Mouse (Mus musculus) monocyte, adult 2 months (primary cell): Measurements from ENCODE around the gene Eef1a2.
"Not testable (repeated sequence)": the region's sequence is repeated elsewhere in the genome, so short reads cannot be mapped to it uniquely, and the experiment has no call there.

ENCODE experiments used
- DNase-seq, 2 experiments: peaks; one replicate each; pipeline ENCODE4 v3.0.0; 2022; ENCODE audit warnings: low spot score in 2 of 2, low read depth in 1 of 2

The Eef1a2 gene

DNA sequence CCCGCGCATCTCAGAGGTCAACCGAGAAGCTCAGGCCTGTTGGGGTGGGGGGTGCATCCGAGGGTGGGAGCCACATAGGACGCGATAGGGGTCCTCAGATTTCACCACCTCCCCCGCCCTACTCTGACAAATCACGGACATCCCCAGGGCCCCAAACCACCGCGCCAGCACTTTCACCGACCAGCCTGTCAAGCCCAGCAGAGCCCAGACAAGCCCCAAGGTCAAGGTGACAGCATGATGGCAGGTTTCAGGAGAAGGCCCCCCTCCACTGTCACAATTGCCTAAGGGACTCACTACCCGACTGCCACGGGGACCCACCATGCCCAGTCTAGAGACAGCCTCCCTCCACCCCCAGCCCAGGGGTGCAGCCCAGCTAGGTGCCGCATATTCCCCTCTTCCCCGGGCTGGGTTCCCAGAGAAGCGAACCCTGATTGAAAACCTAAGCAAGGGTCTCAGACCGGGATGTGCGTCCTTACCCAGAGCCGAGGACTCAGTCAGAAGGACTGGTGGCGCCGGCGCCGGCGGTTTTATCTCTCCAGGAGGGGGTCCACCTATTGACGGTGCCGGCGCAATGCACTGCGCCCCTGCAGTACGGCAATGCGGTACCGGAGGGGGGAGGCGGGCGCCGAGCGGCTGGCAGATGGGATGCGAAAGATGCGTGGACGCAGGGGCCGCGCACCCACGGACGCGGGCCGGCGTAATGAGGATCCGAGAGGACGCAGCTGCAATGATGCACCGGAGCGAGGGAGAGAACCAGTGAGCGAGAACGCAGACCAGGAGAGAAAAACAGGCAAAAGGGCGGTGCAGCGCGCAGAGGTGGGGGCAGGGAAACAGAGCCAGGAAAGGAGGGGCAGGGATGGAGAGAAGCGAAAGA lies at the start of gene Eef1a2:
Gene Eef1a2, minus strand, starts transcription at position 767 of the 874 bp plus-strand sequence.
- no peak for DNase-seq

DNA sequence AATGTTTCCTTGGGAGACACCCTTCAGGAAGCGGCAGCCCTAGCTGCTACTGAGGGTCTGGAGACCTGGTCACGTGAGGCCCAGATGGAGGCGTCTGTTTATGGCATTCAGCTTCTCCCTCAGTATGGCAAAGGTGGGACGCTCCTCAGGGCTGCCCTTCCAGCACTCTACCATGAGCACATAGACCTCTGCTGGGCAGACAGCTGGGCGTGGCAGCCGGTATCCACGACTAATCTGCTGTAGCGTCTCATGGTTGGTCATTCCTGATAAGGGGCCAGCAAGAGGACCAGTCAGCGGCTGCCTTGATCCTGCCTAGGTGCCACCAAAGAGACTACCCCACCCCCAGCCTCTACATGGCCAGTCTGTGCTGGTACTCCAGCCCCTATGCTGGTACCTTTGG lies 49.3 kb upstream of the Eef1a2 start:
- no peak for DNase-seq

DNA sequence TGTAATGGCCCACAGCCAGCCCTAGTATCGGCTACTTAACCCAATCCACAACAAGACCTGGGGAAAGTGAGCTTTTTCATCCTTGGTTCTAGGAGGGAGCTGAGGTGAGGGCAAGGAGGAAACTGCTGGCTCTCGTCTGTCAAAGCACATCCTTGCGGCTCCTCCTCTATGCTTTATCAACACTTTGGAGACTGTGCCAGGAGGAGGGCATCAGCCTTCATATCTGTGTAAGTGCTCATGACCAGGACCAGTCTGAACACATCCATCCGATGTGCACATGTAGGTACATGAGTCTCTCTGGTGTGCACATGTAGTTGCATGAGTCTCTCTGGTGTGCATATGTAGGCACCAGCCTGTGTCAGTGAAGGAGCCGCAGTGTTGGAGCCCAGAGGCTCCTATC lies 48.9 kb upstream of the Eef1a2 start:
- DNase-seq, result no peak

DNA sequence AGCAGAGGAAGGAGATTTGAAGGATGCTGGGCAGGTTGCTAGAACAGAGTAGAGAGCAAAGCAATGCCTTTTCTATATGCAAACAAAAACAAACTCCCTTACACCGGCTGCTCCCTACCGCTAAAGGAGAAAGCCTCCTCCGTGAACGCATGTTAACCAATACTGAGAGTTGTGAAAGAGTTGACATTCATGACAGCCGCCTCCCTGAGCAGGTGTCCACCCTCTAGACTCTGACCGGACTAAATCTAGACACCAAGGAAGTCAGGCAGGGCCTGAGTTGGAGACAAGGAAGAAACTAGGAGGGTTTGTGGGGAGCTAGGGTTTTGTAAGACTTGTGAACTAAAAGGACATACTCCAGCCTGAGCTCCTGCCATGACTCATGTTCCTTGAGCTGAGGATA lies 46.1 kb upstream of the Eef1a2 start:
- DNase-seq, result no peak

DNA sequence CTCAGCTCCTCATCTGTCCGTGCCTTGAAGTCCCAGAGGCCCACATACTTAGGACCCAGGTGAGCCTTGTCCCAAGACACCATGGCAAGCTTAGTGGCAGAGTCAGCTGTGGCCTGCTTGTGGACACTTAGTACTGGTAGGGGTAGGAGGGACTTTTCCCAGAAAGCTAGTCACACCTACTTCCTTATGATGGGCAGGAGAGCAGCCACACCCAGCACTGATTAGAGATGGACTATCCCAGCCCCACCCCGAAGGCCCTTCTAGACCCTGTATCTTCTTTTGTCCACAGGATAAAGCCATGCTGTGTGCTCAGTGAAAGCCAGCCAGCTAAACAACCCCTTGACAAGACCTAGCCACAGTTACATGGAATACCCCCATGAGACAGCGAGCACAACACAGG lies 45.6 kb upstream of the Eef1a2 start, which contains the start of gene Ptk6:
Gene Ptk6, minus strand, starts transcription at position 368 of the 400 bp plus-strand sequence.
- DNase-seq, result no peak

DNA sequence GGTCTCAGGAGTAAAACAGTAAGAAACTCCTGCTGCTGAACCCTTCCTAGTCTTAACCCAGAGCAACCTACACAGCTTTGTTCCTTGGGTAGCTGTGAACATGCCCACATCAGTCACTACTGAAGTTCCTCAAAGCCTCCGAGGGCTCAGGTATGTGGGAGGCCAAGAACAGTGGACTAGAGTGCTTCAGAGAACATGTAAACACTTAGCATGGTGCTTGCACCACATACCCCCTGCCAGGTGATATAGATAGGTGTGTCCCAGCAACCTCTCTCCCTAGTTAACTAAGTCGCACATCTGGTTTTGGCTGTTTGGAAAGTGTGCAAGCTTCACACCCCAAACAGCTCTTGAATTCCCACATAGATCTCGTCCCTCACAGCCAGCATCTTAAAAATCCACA lies 44.8 kb upstream of the Eef1a2 start:
- DNase-seq, result no peak

DNA sequence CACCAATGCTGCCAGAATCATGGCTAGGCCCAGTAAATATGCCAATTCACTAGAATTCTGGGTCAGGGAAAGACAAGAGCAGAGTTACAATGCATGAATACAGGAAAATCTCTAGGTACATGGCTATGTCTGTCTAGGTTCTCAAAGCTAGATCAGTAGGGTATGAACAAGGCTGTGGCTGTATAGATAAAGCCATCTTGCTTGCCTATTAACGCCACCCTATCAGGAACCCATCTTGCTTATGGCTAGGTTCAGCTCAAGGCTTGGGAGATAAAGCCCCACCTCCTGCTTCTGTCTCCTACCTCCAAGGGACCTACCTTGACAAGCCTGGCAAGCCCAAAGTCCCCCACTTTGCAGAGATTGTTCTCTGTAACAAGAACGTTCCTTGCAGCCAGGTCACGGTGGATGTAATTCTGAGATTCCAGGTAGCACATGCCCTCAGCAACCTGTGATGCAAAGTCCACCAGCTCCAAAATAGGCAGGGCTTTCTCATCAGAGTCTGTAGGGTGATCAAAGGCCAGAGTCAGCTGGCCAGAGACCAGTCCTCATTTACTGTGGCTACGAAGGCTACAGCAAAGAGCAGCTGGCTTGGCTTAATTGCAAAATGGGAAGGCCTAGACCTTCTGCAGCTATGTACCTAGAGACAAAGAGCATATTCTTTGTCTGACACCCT lies 40.0 kb upstream of the Eef1a2 start:
- DNase-seq, result no peak

DNA sequence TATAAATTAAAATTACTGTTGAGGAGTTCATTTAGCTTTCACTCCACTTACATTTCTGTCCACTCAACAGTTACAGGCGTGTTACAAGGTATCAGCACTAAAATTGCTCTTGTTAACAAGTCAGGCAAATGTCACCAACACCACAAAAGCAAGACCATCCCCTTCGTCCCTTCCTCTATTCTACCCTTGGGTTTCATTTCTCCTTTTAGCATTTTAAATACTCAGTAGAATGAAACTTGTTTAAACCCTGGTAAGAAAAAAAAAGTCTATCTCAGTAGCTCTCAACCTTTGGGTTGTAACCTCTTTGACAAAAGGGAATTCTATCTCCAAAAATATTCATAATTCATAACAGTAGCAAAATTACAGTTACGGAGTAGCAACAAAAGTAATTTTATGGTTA lies 36.2 kb upstream of the Eef1a2 start:
- no peak for DNase-seq

DNA sequence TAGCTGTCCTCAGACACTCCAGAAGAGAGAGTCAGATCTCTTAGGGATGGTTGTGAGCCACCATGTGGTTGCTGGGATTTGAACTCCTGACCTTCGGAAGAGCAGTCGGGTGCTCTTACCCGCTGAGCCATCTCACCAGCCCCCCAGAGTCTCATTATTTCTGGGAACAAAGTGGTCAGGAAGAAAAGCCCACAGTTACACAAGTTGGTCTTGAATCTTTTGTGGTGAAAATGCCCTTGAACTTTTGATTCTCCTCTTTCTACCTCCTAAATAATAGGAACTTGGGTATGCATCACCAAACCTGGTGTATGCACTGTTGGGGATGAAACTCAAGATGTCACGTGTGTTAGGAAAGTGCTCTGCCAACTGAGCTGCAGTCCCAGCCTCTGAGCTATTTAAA lies 35.1 kb upstream of the Eef1a2 start:
- DNase-seq, result no peak

DNA sequence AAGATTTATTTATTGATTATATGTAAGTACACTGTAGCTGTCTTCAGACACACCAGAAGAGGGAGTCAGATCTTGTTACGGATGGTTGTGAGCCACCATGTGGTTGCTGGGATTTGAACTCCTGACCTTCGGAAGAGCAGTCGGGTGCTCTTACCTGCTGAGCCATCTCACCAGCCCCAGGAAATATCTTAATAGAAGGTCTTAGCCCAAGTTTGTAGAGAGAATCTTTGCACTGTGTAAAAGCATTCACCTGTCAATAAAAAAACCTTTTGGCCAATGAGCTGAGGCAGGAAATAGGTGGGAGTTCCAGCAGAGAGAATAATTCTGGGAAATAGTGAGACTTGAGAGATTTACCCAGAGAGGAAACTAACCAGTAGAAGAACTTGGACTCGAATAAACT lies 34.6 kb upstream of the Eef1a2 start:
- not testable (repeated sequence) for DNase-seq

DNA sequence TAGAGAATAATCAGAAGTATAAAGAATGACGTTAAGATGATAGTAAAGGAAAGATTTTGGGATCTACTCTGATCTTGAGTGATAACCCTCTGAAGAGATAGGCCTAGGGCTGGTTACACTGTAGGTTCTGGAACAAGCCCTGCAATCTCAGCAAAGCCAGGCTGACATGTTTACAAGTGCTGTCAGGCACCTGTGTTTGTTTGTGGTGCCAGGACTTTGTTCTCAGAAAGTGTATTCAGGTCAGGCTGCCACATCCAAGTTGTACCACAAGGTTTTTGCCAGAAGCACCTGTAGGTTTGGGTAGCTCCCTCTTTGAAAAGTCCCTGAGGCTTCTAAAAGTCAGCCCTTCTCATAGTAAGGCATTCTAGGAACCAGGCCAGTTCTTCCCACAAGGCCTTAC lies 32.5 kb upstream of the Eef1a2 start:
- no peak for DNase-seq

DNA sequence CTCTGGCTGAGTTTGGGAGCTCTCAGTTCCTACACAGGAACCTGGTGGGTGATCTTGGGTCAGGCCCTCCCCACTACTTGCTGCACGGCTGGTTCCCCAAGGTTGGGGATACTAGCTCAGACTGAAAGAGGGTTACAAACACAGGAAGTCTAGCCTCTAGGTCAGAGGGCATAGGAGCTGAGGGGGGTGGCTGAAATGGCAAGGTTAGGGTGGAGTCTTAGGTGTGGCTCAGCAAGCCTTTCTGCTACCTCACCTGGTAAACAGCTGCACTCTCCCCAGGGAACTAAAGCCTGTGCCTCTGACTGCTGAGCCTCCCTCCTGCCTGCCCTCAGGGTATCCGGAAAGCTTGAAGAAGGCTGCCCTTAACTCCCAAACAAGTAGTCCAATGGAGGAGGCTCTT lies 31.9 kb upstream of the Eef1a2 start:
- DNase-seq, result no peak

DNA sequence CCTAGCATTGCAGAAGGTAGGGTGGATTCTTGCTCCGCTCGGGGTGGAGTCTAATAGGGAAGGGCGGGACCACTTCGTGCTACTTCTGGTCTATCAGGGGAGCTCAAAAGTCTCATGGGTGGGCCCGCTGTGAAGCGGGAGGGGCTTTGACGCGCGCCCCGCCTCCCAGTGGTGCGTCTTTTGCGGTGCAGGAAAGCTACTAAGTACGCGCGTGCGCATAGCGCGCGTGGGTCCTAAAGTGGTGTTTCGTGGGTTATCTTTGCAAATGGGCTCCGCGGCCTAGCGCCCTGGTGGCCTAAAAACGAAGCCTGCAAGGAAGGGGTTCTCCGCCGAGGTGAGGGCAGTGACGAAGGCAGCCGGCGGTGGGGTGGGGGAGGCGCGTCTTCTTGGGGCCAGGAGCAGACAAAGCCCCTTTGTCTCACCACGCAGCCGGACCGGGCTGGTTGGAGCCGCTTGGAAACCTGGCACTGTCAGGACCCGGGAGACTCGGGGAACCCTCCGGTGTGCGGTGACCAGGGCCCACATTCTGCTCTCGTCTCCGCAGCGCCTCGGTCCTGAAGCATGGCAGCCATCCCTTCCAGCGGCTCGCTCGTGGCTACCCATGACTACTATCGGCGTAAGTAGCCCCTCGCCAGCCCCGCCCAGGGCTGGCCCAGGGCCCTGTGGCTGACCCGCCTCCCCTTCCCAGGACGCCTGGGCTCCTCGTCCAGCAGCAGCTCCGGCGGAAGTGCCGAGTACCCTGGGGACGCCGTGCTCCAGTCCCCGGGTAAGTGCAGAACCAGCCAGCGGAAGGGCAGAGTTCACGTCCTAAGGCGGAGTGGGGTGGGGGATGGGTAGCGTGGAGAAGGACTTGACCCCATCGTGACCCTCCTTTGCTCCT lies 30.5 kb upstream of the Eef1a2 start, which contains the start of gene Ppdpf:
Gene Ppdpf, plus strand, starts transcription at position 127 of the 880 bp plus-strand sequence.
- DNase-seq, result peak; percentile 75 to 94

DNA sequence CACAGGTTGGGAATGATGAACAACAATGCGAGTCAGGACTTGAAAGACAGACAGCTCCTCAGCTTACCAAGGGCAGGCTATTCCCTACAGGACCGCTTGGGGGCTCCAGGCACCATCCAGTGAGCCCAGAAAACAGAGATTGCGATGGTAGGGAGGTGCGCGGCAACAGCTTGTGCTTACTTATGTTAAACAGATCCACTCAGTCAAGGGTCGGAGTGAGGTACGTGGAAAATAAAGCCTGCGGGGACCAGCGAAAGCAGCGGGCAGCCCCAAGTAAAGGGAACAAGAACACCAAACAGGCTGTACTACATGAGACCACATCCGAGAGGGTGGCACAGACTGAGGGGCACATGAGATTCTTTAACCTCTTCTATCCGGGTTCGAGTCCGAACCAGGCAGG lies 29.8 kb upstream of the Eef1a2 start:
- DNase-seq, result peak; percentile 54 to 68

DNA sequence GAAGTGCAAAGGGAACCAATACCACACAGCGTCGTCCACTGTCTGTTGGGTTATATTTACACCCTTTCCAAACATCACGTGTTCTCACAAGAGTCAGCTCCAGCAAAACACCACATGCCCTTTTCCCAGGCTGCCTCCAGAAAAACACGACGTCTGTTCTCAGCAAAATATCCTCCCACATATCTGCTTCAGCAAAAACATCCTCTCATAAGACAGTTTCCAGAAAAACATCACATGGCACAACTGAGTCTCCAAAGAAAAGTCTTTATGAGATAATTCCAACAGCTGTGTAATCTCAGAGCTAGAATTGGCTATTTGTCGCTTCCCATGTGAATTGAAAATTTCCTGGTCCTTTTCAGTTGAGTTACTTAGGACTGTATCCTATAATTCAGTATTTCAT lies 24.1 kb upstream of the Eef1a2 start:
- DNase-seq, result no peak

DNA sequence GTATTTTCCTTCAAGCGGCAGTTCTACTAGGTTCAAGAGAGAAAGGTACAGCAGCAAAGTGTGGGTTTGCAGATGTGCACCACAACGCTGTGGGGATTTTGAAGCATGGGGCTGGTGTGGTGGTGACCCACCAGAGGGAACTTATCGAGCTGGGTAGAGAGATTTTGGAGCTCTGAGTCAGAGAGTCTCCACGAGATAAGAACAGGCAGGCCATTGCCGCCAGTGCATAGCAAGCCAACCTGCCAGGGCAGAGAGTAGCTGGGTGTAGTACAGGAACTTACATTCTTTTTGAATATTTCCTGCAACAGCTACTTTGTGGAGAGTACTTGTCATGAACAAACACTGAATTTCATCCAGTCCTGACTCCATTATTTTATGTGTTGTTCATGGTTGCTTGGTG lies 21.7 kb upstream of the Eef1a2 start:
- no peak for DNase-seq

DNA sequence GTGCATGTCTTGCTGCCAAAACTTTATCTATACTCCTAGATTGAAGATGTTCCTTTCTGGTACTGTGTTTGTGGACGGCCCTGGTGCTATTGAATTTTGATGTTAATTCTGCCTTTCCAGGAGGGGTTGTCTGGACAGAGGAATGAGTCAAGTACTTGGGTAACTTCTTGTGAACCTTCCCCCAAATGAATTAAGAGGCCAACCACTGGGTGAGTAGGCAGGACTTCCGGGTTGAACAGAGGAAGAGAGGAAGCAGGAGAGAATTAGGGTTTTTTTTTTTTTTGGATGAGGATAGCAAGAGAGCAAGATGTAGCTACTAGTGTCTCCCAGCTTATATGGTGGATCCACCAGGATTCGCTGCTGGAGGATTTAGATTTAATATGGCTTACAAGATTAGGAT lies 21.2 kb upstream of the Eef1a2 start:
- no peak for DNase-seq

DNA sequence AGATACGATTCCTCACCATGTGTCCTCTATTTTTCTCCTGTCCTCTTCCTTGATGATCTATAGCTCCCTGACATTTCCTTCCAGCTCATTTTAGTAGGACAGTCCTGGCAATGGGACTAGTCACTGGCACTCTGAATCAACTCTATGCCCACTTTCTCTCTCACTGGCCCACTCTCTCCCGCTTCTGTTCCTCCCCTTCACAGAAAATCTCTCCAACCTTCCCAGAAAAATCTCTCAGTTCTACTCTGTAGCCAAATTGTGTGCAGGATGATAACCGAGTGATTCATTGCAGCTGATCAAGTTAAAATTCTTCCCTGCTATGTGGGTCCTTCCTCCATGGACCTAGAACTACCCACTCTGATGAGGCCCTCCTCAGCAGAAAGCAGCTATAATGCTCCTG lies 17.8 kb upstream of the Eef1a2 start:
- no peak for DNase-seq

DNA sequence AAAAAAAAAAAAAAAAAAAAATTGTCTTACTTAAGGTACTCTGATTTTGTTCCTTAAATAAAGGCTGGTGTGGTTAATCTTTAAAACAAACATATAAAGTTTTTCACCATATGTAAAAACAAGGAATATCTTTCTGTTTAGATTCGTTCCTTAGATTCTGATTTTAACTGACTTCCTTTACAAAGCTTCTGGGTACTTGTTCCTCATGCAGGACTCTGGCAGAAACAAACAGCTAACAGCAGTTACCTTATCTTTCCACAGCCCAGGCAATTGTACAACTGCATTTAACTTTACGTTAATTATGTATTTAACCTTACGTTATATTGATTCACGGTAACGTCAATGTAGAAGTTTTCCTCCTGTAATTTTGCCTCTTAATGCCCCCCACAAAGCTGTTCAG lies 9.7 kb upstream of the Eef1a2 start:
- no peak for DNase-seq

DNA sequence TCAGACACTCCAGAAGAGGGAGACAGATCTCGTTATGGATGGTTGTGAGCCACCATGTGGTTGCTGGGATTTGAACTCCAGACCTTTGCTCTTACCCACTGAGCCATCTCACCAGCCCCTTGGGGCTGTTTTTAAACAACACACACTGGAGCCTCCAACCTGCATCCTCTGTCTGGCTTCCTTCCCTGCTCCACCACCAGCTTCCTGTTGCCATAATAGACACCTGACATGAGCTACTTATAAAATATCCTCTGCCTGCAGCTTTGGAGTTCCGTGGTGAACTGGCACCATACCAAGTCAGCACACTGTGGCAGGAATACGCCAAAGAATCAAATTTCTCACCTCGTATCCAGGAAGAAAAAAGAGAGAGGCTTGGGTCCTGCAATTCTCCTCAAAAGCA lies 4.0 kb upstream of the Eef1a2 start:
- no peak for DNase-seq

DNA sequence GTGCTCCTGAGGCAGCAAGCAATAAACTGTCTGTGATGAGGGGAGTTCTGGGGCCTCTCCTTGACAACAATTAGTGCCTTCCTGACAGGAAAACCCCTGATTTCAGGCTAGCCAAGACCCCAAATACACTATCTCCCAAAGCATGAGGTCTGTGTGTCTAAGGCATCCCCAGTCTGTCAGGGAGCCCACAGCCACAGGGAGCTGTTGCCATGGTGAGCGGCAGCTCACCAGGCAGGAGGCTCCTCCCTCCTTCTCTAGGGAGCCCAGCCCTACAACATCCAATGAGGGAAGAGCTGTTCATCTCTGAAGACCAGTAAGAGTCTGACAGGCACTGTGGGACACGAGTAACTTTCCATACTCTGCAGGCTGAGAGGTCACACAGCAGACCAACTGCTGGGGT lies 3.0 kb upstream of the Eef1a2 start:
- no peak for DNase-seq
